Mouse (Mus musculus): ENCODE results near the gene Lad1. TPM values are rescaled to one million over a fixed set of nuclear protein-coding genes. Genes with fewer than 3 reads are reported as not detected.
A peak's percentile ranks its signal among the peaks of the same experiment; 100 is the strongest.

Lad1 gene
- total RNA-seq, 2 experiments from 2014 or later = 1.1 to 1.5 TPM

- intact Hi-C loops (cut with DNase I) = no loop called here
- DNase-seq (ENCODE audit: low spot score in 2 of 2) = no peak
Measured at GRCm38 (mm10) chr1:135863786-135864335, 45.5 kb downstream of the Lad1 start.

GRCm38 (mm10) chr1:135864830-135865229, 46.4 kb downstream of the Lad1 start:
- DNase-seq (ENCODE audit: low spot score in 2 of 2) = no peak
- intact Hi-C loops (cut with DNase I) = loop anchor here (1.0 kb wide), 1 partner anchor 80 kb away; no protein-coding TSS in a partner anchor

GRCm38 (mm10) chr1:135865518-135866194, 47.3 kb downstream of the Lad1 start:
- intact Hi-C loops (cut with DNase I) = loop anchor here (1.0 kb wide), 1 partner anchor 80 kb away; no protein-coding TSS in a partner anchor
- peak; percentile 80 to 81 for DNase-seq (ENCODE audit: low spot score in 2 of 2)

GRCm38 (mm10) chr1:135868570-135868969, 50.2 kb downstream of the Lad1 start:
- DNase-seq (ENCODE audit: low spot score in 2 of 2) = no peak
- intact Hi-C loops (cut with DNase I) = no loop called here

GRCm38 (mm10) chr1:135872991-135873390, 54.6 kb downstream of the Lad1 start:
- DNase-seq (ENCODE audit: low spot score in 2 of 2) = peak; percentile 19 to 47

DNA sequence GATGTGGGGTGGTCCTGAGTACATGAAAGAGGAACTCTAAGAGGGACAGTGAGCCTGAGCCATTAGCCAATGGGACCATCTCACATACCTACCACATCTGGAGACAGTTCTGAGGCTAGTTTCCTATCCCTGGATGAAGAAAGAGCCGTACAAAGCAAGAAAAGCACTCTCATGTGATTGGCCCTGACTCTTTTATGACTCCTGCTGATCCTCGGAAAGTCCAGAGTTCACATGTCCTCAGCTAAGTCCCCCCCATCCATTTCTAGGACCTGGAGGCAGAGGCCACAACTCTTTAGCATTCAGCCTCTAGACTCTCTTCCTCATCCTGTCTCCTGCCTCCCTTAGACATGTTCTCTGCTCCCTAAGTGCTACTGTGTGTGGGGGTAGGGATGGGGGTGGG, 58.9 kb downstream of the Lad1 start:
- intact Hi-C loops (cut with DNase I) = no loop called here
- no peak for DNase-seq (ENCODE audit: low spot score in 2 of 2)

More at GRCm38 (mm10) chr1:135872991-135873390, 54.6 kb downstream of the Lad1 start:
- intact Hi-C loops (cut with DNase I) = no loop called here

DNA sequence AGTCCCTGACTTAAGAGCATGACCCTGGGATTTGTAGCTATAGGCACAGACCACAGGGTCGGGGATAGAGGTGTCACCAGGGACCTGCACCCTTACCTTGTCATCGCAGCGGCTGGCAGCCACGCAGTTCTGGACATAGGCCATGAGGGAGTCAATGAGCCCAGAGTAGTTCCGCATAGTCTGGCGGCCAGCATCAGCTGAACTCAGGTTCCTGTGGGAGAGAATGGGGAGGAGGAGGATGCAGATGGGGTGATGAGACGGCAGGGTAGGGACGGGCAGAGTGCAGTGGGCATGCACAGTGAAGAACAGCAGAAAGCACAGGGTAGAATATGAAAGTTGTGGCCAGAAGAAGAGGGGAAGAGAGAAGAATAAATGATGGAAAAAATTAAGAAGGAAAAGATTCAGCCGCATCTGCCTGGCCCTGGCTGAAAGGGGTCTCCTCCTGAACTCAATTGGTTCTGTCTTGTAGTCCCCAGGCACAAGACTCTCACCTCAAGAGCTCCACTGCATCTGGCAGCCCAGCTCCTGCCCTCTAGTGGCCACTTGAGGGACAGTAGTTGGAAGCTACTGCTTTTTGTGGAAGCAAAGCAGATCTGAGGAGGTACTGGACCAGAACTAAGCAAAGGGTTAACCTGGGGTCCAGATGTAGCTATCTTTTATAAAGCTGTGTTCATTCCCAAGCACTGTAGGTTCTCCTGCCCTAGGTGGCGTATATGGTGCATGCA, 64.1 kb downstream of the Lad1 start:
- intact Hi-C loops (cut with DNase I) = no loop called here
- DNase-seq (ENCODE audit: low spot score in 2 of 2) = peak; percentile 36 to 38

Other genes with a start within 250 kb of the Lad1 start
- gene Nav1, start 211.3 kb upstream of the Lad1 start, total RNA-seq (2021) = 10 to 100 TPM; 48.9 to 69.6 TPM
- gene Csrp1, start 98.5 kb upstream of the Lad1 start, total RNA-seq (2021) = 100 to 1,000 TPM; 195 to 250 TPM
- 10 to 100 TPM; 18.2 to 28.8 TPM for gene Phlda3, start 52.5 kb upstream of the Lad1 start, total RNA-seq (2021)
- 1 to 10 TPM; 2.2 to 4.8 TPM for gene Tnni1, start 39.2 kb upstream of the Lad1 start, total RNA-seq (2021)
- 1 to 10 TPM; 5.8 to 7.5 TPM for gene Tnnt2, start 17.8 kb downstream of the Lad1 start, total RNA-seq (2021)
- under 1 TPM; 0.39 to 0.44 TPM for gene Pkp1, start 100.6 kb downstream of the Lad1 start, total RNA-seq (2021)
- 10 to 100 TPM; 12.8 to 16.3 TPM for gene Igfn1, start 187.7 kb downstream of the Lad1 start, total RNA-seq (2021)
- gene Tmem9, start 189.6 kb downstream of the Lad1 start, total RNA-seq (2021) = 10 to 100 TPM; 61.4 to 63.7 TPM
- 1 to 10 TPM; 1.6 to 3.6 TPM for gene Ascl5, start 232.2 kb downstream of the Lad1 start, total RNA-seq (2021)
- 1 to 10 TPM in 1 of 2 experiments, under 1 TPM in 1; 0.81 to 2.3 TPM for gene Cacna1s, start 234.2 kb downstream of the Lad1 start, total RNA-seq (2021)